Mouse (Mus musculus) skeletal muscle tissue, adult 2 months (tissue): Measurements from ENCODE around the gene Ercc6.

Source experiments
- DNase-seq: peaks from one replicate; pipeline ENCODE4 v3.0.0-alpha.2; 2012; ENCODE audit warnings: low read depth, low spot score

Ercc6 gene

DNA sequence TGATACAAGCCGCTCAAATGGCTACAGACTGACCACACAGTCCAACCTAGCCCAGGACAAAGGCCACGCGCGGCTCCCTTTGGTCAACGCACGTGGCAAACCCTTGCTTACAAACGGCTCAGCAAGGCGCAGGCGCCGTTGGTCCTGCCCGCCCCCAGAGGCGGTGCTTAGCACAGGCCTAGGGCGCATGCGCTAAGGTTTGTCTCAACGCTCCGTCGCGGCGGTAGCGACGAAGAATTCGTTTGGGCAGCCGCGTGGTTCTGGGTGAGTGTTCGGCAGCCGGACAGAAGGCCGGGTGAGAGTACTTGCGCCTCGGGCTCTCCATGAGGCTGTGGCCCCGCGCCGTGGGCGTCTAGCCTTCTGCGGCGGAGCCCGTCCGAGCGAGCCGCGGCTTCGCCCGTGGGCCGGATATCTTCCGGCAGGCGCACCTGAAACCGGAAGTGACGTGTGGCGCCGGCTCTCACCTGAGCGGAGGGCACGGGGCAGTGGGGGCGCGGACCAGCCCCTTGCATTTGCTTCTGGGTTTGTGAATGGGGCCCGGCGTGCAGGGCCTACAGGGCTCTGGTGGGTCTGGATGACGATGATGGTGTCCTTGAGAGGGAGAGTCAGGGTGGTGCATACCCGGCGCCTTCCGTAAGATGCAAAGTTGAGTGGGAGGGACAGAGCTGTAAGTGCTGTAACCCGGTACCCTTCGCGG, at the start of gene Ercc6:
Gene Ercc6 (plus strand): TSS at position 186 of the 697 bp plus-strand sequence.
- DNase-seq = peak; percentile 95

DNA sequence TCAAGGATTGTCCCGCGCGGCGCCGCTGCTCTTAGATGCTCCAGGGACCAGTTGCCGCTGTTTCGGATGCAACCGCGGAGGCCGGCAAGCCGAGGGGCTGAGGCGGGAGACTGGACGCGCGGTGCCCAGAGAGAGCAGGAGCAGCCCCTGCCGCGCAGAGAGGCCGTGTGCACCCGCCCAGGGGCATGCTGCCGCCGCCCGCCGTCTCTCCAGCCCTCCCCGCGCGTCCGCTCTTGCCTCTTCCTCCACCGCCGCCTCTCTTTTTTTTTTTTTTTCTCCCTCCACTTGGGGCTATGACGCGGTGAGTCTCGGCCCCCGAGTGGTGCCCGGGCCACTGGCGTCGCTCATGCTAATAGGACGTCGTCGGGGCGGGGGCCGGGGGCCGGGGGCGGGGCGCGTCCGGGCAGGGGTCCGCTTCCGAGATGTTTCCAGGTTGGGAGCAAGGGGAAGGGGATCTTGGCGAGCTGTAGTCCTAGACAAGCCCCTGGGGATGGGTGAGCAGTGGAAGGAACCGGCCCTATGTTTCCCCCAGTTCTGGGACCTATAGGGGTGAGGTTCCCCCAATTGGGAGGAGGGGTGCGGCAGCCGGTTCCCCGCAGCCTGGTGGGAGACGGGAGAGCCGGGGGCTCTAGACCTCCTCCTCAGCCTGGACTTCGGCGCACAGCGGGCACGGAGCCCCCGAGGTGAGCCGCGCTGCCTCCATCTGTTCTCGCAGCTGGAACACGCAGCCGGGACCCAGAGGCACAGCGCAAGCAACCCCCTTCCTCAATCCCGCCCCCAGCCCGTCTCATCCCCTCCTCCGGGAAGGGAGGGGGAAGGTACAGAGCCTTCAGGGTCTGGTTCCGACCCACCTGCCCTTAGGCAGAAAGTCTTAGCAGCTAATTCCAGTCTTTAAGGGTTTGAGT, 48.5 kb upstream of the Ercc6 start, which contains the start of gene Slc18a3:
Gene Slc18a3 (minus strand): TSS at position 250 of the 905 bp plus-strand sequence.
- DNase-seq = no peak

DNA sequence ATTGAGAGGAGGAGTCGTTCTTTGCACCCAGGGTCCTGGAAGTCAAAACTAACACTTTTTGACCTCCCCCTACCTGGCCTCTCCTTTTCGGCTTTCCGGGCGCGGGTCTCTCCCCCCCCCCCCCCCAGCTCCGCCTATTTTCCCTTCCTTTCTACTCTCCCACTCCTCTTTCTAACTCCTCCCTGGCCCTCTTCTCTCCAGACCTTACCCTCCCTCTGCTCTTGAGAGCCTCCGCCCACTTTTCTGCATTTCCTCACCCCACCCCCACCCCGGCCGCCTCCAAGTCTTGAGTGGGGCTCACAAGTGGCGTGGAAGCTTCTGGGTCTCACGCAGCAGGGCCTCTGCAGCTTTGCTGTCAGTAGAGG, 47.8 kb upstream of the Ercc6 start:
- DNase-seq = no peak

DNA sequence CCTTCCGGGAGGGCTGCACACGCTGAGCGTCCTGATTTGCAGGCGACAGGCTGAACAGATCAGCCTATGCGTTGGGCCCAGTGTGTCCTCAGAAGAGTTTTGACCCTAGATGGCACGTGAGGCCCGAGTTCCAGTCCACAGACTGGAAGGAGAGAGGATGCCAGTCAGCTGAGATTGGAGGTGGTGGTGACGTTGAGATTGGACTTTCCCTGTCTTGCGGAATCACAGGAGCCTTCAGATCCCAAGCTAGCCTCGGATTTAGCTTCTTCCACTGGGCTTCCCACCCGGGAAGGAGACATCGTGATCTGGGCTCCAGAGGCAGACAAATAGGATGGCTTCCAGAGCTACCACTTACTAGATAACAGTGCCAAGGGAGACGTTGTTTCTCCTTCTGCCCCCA, 47.4 kb upstream of the Ercc6 start, which contains the start of gene Chat:
Gene Chat (minus strand): TSS at position 101 of the 400 bp plus-strand sequence.
- no peak for DNase-seq

DNA sequence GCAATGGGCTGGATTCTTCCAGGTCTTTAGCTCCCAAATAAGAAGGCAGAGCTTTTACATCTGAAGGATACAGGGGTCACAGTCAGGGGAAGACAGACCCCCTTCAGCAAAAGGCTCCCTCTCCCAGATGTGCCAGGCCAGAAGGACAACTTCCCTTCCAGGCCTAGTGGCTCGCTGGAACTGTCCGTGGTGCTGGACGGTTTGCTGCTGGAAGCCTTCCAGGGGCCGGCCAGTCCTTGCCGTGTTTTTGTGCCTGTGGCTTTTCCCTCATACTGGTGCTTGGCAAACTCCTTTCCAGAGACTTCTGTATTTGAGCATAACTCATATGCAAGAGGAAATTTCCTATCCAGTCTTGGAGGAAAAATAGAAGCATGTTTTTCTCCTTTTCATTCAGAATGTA, 45.7 kb upstream of the Ercc6 start:
- no peak for DNase-seq

DNA sequence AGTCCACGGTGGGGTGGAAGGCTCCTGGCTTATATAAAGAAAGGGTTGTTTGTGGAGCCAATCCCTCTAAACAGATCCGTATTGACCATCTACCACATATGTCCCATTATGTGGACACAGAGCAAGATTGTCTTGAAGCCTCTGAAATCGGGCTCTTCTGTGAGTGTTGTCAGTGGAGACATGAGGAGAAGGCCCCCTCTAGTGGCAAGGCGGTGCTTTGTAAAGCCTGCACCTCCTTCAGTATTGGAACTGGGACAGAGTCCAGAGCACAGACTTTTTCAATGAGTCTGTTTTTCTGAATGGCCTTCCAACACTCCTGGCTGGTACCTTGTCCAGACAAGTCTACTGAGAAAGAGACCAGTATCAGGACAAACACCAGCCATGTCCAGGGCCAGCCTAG, 40.3 kb upstream of the Ercc6 start:
- no peak for DNase-seq

DNA sequence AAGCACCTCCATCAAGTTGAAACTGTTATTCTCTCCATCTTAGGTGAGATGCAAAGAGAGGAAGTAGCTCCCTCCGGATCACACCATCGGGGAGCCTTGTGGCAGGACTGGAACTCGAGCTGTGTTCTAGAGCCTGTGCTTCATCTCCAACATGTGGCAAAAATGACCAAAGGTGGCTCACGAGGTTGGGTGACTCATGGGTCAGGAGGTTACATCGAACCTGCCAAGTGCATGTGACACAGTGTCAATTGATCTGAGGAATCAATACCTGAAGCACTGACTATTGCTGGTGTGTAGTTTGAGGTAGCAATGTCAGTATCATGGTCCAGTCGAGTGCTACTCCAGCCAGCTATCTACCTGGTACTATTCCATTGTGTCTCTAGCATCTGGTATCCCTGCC, 36.8 kb upstream of the Ercc6 start:
- DNase-seq = no peak

DNA sequence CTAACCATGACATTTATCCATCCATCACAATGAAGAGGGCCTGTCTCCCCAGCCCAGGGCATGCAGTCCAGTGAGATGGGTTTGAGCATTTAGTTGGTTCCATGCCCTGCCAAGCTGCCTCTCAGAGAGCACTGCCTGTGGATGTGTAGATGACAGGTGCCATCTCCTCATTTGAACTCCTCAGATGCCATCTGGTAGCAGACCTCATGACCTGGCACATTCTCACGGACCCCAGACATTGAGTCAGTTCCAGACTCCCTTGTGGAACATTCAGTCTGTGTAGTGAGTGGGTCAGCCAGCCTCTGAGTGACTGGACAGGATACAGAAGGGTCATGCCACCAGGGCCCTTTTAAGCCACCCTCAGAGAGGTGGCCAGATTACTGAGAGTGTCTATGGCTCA, 35.7 kb upstream of the Ercc6 start:
- DNase-seq = no peak

DNA sequence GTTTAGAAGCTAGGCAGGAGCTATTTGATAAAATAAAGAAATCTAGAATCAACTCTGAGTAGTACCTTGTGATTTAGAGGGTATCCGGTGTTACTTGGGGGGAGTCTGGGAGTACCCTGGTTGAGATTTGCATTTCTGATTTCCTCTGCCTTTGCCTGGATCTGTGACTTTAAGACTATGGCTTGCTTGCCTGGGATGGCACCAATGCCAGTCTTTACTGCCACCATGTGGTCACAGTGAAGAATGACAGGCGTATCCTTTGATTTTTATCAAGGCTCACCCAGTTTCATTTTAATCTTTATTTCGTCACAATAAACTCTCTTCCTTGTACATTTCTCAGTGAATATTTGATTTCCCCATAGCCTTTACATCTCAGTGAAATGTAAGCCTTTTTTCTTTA, 31.3 kb upstream of the Ercc6 start:
- peak; percentile 13 for DNase-seq

DNA sequence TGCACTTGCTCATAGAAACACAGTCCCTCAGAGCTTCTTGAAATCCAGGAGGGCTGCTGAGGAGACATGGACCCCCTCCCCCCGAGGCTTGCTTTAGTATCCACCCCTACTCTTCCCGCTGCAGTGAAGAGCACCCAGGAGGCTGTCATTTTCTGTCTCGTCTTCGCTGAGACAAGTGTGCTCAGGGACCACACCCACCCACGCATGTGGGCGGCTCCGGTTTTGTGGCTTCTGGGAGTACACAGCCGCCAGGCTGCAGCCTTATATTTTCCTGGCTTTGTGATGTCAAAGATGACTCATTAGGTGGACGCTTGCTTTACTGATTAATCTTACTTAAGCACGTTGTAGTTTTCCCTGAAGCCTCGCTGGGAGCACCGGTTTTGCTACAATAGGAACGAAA, 20.8 kb upstream of the Ercc6 start:
- DNase-seq = no peak

DNA sequence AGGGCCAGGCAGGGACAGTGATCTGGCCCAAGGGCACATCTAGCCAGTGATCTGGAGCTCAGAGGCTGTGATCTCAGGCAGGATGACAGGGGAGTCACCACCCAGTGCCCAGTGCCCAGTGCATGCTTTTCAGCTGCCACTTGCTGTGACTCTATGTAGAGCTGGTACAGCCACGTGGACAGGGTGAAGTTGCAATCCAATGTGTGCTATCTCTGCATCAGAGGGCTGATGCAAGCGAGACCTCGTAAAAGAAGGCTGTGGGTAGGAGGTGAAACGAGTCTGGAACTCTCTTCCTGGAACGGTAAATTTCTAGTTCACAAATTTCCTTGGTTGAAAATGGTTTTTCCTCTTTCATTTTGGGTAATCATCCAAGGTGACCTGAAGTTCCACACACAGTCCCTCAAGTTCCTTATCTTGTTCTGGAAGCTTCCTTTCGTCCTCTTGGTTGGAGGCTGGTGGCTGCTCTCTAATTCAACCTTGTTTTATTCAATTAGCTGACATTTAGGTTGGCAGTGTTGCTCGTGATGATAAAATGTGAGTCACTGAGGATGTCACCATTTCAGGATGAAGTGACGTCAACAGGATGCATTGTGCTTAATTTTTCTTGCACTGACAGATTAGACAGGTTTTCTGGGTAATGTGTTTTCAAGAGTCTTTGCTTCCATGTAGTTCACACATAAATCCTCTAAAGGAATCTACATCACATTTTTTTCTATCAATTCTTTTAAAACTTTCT, 17.0 kb upstream of the Ercc6 start:
- DNase-seq = no peak

DNA sequence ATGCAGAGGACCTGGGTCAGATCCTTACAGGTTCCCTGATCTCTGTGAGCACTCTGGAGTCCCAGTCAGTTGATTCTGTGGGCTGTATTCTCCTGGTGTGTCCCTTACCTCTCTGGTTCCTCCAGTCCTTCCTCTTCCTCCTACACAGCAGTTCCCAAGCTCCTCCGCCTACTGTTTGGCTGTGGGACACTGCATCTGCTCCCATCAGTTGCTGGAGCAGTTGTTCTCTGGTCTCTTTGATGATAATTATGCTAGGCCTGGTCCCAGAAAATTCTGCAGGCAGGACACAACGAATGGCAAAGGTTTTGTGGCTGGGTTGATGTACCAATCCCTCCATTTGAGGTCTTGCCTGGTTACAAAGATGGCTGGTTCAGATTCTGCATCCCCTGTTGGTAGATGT, 12.0 kb upstream of the Ercc6 start:
- DNase-seq = no peak

DNA sequence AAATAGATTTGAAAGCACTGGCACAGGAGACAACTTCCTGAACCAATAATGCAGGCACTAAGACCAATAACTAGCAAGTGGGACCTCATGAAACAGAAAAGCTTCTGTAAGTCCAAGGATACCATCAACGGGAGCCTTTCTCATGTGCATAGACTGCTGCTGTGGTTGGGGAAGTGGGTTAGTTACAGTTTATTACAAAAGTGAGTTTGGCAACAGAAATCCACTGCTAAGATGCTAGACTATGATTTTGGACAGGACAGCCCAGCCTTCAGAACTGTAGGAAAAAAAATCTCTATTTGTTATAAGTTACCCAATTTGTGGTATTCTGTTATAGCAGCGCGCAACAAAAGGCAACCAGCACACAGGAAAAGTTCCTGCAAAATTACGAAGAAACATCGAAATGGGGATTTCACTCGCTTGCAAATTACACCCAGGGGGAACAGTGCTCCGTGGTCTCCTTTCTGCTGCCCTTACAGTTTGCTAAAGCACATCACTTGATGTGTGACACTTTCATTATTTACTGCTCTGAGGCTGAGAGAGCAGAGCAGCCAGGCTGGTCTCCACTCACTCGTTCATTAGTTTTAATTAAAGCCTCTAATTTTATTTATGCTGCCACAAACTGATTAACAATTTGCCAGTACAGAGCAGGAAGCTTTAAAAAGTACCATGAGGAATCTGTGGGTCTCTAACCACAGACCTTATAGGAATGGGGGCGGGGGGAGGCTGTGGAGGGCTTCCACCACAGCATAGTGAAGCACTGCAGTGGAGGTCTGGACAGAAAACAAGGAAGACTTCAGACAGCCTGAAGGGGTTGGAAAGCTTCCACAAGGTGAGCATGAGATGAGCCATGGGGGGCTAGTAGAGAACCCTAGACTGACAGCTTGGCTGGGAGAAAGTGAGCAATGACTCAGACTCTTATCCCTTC, 10.3 kb upstream of the Ercc6 start:
- DNase-seq = no peak

DNA sequence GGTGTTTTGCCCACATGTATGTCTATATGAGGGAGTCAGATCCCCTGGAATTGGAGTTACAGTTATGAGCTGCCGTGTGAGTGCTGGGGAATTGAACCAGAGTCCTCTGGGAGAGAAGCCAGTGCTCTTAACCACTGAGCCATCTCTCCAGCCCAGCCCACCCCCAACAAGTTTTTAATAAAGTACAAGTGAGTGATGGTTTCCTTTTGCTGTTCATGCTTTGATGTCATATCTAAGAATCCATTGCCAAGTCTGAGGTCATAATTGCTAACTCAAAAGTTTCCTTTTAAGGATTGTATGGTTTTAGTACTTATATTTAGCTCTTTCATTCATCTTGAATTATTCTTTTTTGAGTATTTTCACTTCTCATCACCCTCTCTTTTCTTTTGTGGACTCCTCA, 9.4 kb upstream of the Ercc6 start:
- no peak for DNase-seq

DNA sequence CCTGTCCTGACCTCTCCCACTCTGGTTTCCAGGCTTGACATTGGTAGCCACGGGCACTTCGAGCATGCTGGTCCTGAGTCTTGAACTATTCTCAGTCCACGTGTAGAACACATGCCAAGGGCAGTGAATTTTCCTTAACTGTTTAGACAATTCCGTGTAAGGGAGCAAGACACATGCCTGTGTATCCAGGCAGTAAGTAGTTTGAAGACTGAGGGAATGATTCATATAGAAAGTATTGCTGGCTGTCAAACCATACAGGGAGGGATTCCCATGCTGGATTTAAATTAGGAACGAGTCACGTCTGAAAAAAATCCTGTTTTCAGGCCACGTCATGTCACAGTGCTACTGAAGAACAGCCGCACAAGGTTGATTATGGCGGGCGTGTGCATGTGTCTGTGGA, 7.0 kb upstream of the Ercc6 start:
- no peak for DNase-seq

DNA sequence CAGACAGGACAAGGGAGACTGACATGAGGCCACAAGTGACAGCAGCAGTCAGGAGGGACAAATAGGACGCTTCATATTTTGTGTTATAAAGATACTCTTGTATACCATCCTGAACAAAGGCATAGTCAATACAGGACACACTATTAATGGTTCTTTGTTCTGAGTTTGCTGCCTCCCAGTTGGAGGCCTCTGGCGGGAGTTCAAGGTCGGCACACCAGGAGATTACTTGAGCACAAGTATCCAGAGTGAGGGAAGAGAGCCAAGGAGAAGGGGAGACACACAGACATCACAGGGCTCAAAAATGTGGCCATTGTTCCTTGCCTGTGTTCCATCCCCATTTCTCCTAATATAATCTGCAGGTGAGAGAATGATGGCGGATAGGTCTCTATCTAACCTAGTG, 6.1 kb upstream of the Ercc6 start:
- no peak for DNase-seq

DNA sequence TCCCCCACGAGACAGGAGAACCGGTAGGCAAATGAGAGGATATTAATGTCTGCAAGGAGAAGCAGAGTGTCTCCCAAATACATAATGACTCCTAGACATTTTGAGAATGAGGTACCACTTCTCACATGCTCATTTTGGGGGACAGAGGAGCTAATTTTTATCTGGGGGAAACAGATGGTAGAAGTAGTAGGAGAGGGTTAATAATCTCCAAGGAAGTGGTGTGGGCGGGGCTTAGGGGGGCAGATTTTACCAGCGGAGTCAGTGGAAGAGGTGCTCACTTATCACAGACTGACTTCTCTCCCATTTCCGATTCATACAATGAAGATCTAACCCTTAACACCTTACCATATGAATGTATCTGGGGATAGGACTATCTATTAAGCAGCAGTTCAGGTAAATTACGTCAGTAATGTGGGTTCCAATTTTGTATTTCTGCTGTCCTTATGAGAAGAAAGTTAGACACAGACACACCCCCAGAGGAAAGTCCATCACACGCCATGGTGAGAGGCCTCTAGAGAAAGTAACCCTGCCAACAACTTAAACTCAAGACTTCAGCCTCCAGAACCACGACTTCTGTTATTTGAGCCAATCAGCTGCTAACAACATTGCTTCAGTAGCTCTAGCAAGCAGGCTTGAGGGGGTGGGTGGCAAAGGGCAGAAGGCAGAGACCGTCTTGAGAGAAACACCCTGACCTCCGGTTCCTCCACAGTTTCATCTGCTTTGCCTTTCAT, 5.1 kb upstream of the Ercc6 start:
- DNase-seq = no peak

DNA sequence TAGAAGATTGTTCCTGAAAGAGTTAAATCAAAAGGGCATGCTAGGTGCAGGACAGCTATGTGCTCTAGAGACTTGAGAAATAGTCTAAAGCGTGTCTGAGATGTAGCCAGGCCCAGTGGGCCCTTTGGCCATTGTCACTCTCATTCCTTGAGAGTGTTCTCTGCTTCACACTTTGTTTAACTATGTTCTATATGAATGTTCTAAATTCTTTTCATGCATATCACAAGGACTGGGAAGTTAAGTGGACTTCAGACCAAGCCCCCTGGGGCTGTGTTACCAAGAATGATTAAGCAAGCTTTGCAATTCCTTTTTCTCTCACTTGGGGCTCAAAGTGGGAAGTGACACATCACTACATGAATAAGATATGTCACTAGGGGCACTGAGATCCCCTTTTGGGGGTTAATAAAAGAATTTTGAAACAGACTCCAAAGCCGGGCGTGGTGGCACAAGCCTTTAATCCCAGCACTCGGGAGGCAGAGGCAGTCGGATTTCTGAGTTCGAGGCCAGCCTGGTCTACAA, 3.8 kb upstream of the Ercc6 start:
- no peak for DNase-seq

DNA sequence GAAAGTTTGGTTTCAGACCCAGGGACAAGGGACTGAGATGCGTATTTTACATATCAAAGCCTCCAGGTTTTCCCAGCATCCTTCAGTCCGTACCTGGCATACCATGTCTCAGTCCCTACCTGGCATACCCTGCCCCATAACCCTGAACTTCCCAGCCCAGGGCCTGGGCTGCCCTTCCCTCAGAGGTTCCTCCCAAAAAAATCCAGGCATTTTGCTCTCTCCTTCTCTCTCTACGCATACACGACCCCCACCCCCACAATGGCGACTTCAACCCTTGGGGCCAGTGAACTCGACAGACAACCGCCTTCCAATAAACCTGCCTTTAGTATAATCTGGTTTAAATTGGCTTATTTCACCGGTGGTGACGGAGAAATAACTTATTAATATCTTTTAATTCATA, 409 bp upstream of the Ercc6 start:
- DNase-seq = no peak

DNA sequence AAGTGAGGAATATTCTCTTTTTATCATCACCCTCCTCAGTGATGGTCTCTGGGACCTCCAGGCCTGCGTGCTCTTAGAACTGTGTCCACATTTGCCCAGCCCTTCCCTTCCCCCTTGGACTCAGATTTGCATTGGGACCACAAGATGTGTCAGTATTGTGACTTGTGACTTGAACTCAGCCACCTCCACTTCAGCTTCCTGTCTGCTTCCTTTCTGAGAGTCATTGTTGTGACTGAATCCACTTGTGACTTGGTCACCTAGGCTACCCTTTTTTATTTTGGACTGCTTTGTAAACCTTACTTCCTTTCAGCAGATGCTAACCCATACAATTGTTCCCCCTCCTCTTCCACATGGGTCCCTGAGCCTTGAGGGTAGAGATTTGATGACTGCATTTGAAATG, 2.8 kb downstream of the Ercc6 start:
- DNase-seq = no peak
